Mouse (Mus musculus) ES-E14 (cell line): ENCODE data around the gene Tyw5. TPM values are rescaled to one million over a fixed set of nuclear protein-coding genes. Genes with fewer than 3 reads are reported as not detected.

Experiments
- DNase-seq: peaks from one replicate; pipeline ENCODE4 v3.0.0-alpha.2; 2013; ENCODE audit warnings: low read depth, low spot score
- H3K27ac ChIP-seq: 2 replicates; pipeline ENCODE4 v1.5.1; 2012; ENCODE audit warnings: low read depth, mild to moderate bottlenecking, low read length, moderate library complexity, mixed read lengths; ENCODE audit not compliant: poor library complexity, insufficient read depth, severe bottlenecking
- H3K36me3 ChIP-seq: 2 replicates; pipeline ENCODE4 v1.6.1; 2012; ENCODE audit warnings: mild to moderate bottlenecking, low read length, moderate library complexity, mixed read lengths; ENCODE audit not compliant: control insufficient read depth, poor library complexity, insufficient read depth, severe bottlenecking
- H3K4me1 ChIP-seq, 2 experiments: fragments of 150-350 bp in 1 of 2; sonication (generic) in 1 of 2; 2 replicates each; pipeline ENCODE4 v1.6.1; 2012; ENCODE audit warnings: low read length in 2 of 2, mild to moderate bottlenecking in 1 of 2, mixed read lengths in 1 of 2; ENCODE audit not compliant: control insufficient read depth in 2 of 2, insufficient read depth in 2 of 2, poor library complexity in 1 of 2
- H3K4me3 ChIP-seq, 2 experiments: fragments of 150-350 bp in 1 of 2; sonication (generic) in 1 of 2; 2 replicates each; pipeline ENCODE4 v1.5.1; 2012; ENCODE audit warnings: low read length in 2 of 2, low read depth in 1 of 2, mild to moderate bottlenecking in 1 of 2, mixed read lengths in 1 of 2; ENCODE audit not compliant: insufficient read depth in 1 of 2, poor library complexity in 1 of 2, severe bottlenecking in 1 of 2
- H3K9ac ChIP-seq: 2 replicates; pipeline ENCODE4 v1.6.1; 2012; ENCODE audit warnings: low read depth, mild to moderate bottlenecking, low read length, mixed read lengths; ENCODE audit not compliant: poor library complexity, insufficient read depth, severe bottlenecking
- H3K9me3 ChIP-seq: fragments of 150-350 bp; sonication (generic); 2 replicates; pipeline ENCODE4 v1.6.1; 2012; ENCODE audit warnings: low read depth, mild to moderate bottlenecking, low read length; ENCODE audit not compliant: control insufficient read depth, insufficient read depth
- CHD2 ChIP-seq: IDR thresholded peaks from 2 replicates; pipeline ENCODE4 v1.6.1; 2014; ENCODE audit warnings: mild to moderate bottlenecking, low read depth, low read length, inconsistent platforms
- HCFC1 ChIP-seq: IDR thresholded peaks from 2 replicates; pipeline ENCODE4 v1.6.1; 2012; ENCODE audit warnings: low read length, inconsistent platforms, borderline replicate concordance; ENCODE audit not compliant: insufficient read depth
- MAFK ChIP-seq: IDR thresholded peaks from 2 replicates; pipeline ENCODE4 v1.6.1; 2014; ENCODE audit warnings: mild to moderate bottlenecking, low read depth, low read length, inconsistent platforms; ENCODE audit not compliant: insufficient read depth
- ZC3H11A ChIP-seq: IDR thresholded peaks from 2 replicates; pipeline ENCODE4 v1.6.1; 2012; ENCODE audit warnings: low read depth, mild to moderate bottlenecking, inconsistent platforms, low read length, borderline replicate concordance
- ZNF384 ChIP-seq: IDR thresholded peaks from 2 replicates; pipeline ENCODE4 v1.6.1; 2012; ENCODE audit warnings: low read depth, low read length, inconsistent platforms
- in situ Hi-C, 2 experiments: fragments of 600-800 bp; cut with MboI; formaldehyde crosslinking; loops; one replicate each; pipeline ENCODE4 v1.15.1; 2025; ENCODE audit warnings: low sequenced_read_pairs in 2 of 2, inconsistent platforms in 1 of 2; ENCODE audit not compliant: unreplicated experiment in 2 of 2
- total RNA-seq: library from RNA; depleted of rRNA; stranded (reverse); fragments of 300-350 nt; gene quantifications from 2 replicates; pipeline ENCODE4 v1.2.3, GENCODE M21; 2012

Tyw5 gene
- total RNA-seq, 1 experiment = 25.5 TPM

GRCm38 (mm10) chr1:57439026-57439425 lies 32.1 kb upstream of the Tyw5 start:
- H3K36me3 ChIP-seq = no peaks in the 10 kb centered on the region
- DNase-seq = no peak
- in situ Hi-C loops = no loop called here
- H3K9me3 ChIP-seq = no peaks in the 10 kb centered on the region
- no peak for TF ChIP-seq ZC3H11A
- TF ChIP-seq MAFK = no peak
- no peak for TF ChIP-seq ZNF384
- TF ChIP-seq CHD2 = no peak
- no peak for TF ChIP-seq HCFC1
- no peak overlapping the region for H3K27ac ChIP-seq
- H3K9ac ChIP-seq = no peak overlapping the region
- H3K4me3 ChIP-seq = no peak overlapping the region
- H3K4me1 ChIP-seq = no peaks in the 10 kb centered on the region

- Histone ChIP-seq H3K27ac (no peak overlapping the region), H3K9me3 (no peaks in the 10 kb centered on the region), H3K4me3 (no peak overlapping the region), H3K9ac (no peak overlapping the region), H3K4me1 (no peaks in the 10 kb centered on the region), H3K36me3 (no peaks in the 10 kb centered on the region)
- TF ChIP-seq ZNF384 (no peak), HCFC1 (no peak), MAFK (no peak), CHD2 (no peak), ZC3H11A (no peak)
- in situ Hi-C loops = no loop called here
- no peak for DNase-seq
These were observed 30.1 kb upstream of the Tyw5 start for GRCm38 (mm10) chr1:57436954-57437353.

- in situ Hi-C loops = no loop called here
- no peak for DNase-seq
These were observed 29.5 kb upstream of the Tyw5 start for GRCm38 (mm10) chr1:57436408-57436807.

GRCm38 (mm10) chr1:57433141-57433540 lies 26.2 kb upstream of the Tyw5 start:
- DNase-seq = no peak
- in situ Hi-C loops = no loop called here
- Histone ChIP-seq H3K9ac (no peak overlapping the region), H3K4me1 (no peaks in the 10 kb centered on the region), H3K36me3 (no peaks in the 10 kb centered on the region), H3K9me3 (no peaks in the 10 kb centered on the region), H3K4me3 (no peak overlapping the region), H3K27ac (no peak overlapping the region)
- TF ChIP-seq ZNF384 = no peak
- TF ChIP-seq CHD2 = no peak
- TF ChIP-seq ZC3H11A = no peak
- TF ChIP-seq HCFC1 = no peak
- TF ChIP-seq MAFK = no peak

More at GRCm38 (mm10) chr1:57436408-57436807, 29.5 kb upstream of the Tyw5 start:
- Histone ChIP-seq H3K27ac (no peak overlapping the region), H3K9ac (no peak overlapping the region), H3K4me1 (no peaks in the 10 kb centered on the region), H3K9me3 (no peaks in the 10 kb centered on the region), H3K4me3 (no peak overlapping the region), H3K36me3 (no peaks in the 10 kb centered on the region)
- TF ChIP-seq ZC3H11A (no peak), HCFC1 (no peak)

- no peak for DNase-seq
- Histone ChIP-seq H3K9me3 (no peaks in the 10 kb centered on the region), H3K9ac (no peak overlapping the region), H3K36me3 (no peaks in the 10 kb centered on the region), H3K4me3 (no peak overlapping the region), H3K27ac (no peak overlapping the region), H3K4me1 (no peaks in the 10 kb centered on the region)
- in situ Hi-C loops = loop anchor here in 1 of 2 experiments (10.0 kb wide), 2 partner anchors 525 to 865 kb away; no protein-coding TSS in a partner anchor
- TF ChIP-seq ZC3H11A (no peak), HCFC1 (no peak), CHD2 (no peak), ZNF384 (no peak), MAFK (no peak)
These were observed 23.0 kb upstream of the Tyw5 start for GRCm38 (mm10) chr1:57429786-57430483.
